Mouse (Mus musculus) megakaryocyte, embryonic 14.5 days (primary cell): ENCODE measurements around the gene Fbxl7.

Experiments
- FLI1 ChIP-seq: IDR thresholded peaks from 2 replicates; pipeline ENCODE4 v1.6.1; 2012; ENCODE audit warnings: low read length, inconsistent platforms, mixed read lengths
- GATA1 ChIP-seq: IDR thresholded peaks from 3 replicates; pipeline ENCODE4 v1.6.1; 2012; ENCODE audit warnings: mixed read lengths, low read length, inconsistent platforms, borderline replicate concordance

GRCm38 (mm10) chr15:26716181-26716580, 179.2 kb downstream of the Fbxl7 start:
- TF ChIP-seq GATA1 (no peak), FLI1 (no peak)
